Mouse (Mus musculus) neural tube, embryonic 12.5 days (tissue): ENCODE data around the gene Col16a1. TPM values are rescaled to one million over a fixed set of nuclear protein-coding genes. Genes with fewer than 3 reads are reported as not detected.

Experiments
- ATAC-seq: fragments of 200-750 bp; cut with Nextera tagmentation; 2 replicates; pipeline ENCODE4 v1.8.0; 2017; ENCODE audit warnings: low read depth, mild to moderate bottlenecking, moderate TSS enrichment, moderate library complexity; ENCODE audit not compliant: low FRiP score
- H3K27ac ChIP-seq: fragments of 300-500 bp; sonication (generic); 2 replicates; pipeline ENCODE4 v1.5.1; 2016
- H3K27me3 ChIP-seq: fragments of 300-500 bp; sonication (generic); replicated peaks from 2 replicates; pipeline ENCODE4 v1.6.1; 2016; ENCODE audit warnings: mild to moderate bottlenecking
- H3K36me3 ChIP-seq: fragments of 300-500 bp; sonication (generic); 2 replicates; pipeline ENCODE4 v1.6.1; 2016; ENCODE audit warnings: mild to moderate bottlenecking
- H3K4me1 ChIP-seq: fragments of 300-500 bp; sonication (generic); 2 replicates; pipeline ENCODE4 v1.6.1; 2016
- H3K4me2 ChIP-seq: fragments of 300-500 bp; sonication (generic); replicated peaks from 2 replicates; pipeline ENCODE4 v1.6.1; 2016; ENCODE audit warnings: mild to moderate bottlenecking
- H3K4me3 ChIP-seq: fragments of 300-500 bp; sonication (generic); 2 replicates; pipeline ENCODE4 v1.5.1; 2016
- H3K9ac ChIP-seq: fragments of 300-500 bp; sonication (generic); 2 replicates; pipeline ENCODE4 v1.6.1; 2016; ENCODE audit warnings: mild to moderate bottlenecking
- H3K9me3 ChIP-seq: fragments of 300-500 bp; sonication (generic); 2 replicates; pipeline ENCODE4 v1.6.1; 2016; ENCODE audit warnings: mild to moderate bottlenecking
- WGBS: fragments of 180-500 bp; shearing (Covaris S2); methylation state at CpG from one replicate; pipeline ENCODE4 v1.1.7; 2016; 5-methylcytosine and 5-hydroxymethylcytosine counted together
- polyA plus RNA-seq: library from polyadenylated mRNA; unstranded; fragments of >200 nt; fragmentation: Nextera tagmentation; extraction: Ambion mirVana; gene quantifications from 2 replicates; pipeline ENCODE4 v1.2.1, GENCODE M21; 2016

The Col16a1 gene
- polyA plus RNA-seq, 1 experiment from 2014 or later, result 12.7 TPM

GRCm38 (mm10) chr4:130073367-130073766 lies 25.7 kb downstream of the Col16a1 start:
- H3K9me3 ChIP-seq, result no peaks in the 10 kb centered on the region
- 85% methylated on average over 4 of the region's 4 CpGs for WGBS
- ATAC-seq, result no peak
- no peak overlapping the region for H3K4me2 ChIP-seq
- peaks cover 8% of the 10 kb centered on the region for H3K4me1 ChIP-seq
- H3K27ac ChIP-seq, result no peak overlapping the region
- no peak overlapping the region for H3K4me3 ChIP-seq
- H3K36me3 ChIP-seq, result no peaks in the 10 kb centered on the region
- peaks cover 4% of the 10 kb centered on the region; the same call in 1 of the 2 replicates for H3K27me3 ChIP-seq
- H3K9ac ChIP-seq, result no peak overlapping the region

GRCm38 (mm10) chr4:130074761-130075515 lies 27.3 kb downstream of the Col16a1 start:
- Histone ChIP-seq H3K36me3 (no peaks in the 10 kb centered on the region), H3K27ac (no peak overlapping the region), H3K9me3 (no peaks in the 10 kb centered on the region), H3K9ac (no peak overlapping the region), H3K27me3 (peaks cover 4% of the 10 kb centered on the region), H3K4me2 (no peak overlapping the region), H3K4me1 (peaks cover 8% of the 10 kb centered on the region), H3K4me3 (no peak overlapping the region)
- no peak for ATAC-seq
- WGBS, result 71% methylated on average over 17 of the region's 17 CpGs

DNA sequence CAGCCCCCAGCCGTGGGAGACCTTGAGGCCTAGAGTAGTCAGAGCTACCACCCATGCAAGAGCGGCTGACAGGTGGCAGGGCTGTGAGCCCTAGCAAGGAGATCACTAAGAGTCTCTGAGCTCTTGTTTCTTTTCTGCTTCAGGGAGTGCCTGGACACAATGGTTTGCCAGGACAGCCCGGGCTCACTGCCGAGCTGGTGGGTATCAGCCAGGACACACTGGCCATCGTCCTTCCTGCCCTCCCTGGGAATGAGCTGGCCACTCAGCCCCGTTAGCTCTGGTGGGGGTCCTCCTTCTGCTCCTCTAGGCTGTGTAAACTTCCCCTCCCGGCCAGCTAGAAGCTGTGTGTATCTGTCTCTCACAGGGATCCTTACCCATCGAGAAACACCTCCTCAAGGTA lies 29.2 kb downstream of the Col16a1 start:
- Histone ChIP-seq H3K27ac (no peak overlapping the region), H3K9me3 (no peaks in the 10 kb centered on the region), H3K36me3 (no peaks in the 10 kb centered on the region), H3K4me3 (no peak overlapping the region), H3K4me2 (no peak overlapping the region), H3K4me1 (peaks cover 8% of the 10 kb centered on the region), H3K9ac (no peak overlapping the region), H3K27me3 (peaks cover 4% of the 10 kb centered on the region)
- WGBS, result 55% methylated on average over 8 of the region's 8 CpGs
- ATAC-seq, result no peak

GRCm38 (mm10) chr4:130078816-130079485 lies 31.3 kb downstream of the Col16a1 start:
- no peak for ATAC-seq
- H3K27me3 ChIP-seq, result peaks cover 4% of the 10 kb centered on the region

GRCm38 (mm10) chr4:130079521-130079920 lies 31.9 kb downstream of the Col16a1 start:
- H3K4me1 ChIP-seq, result peaks cover 10% of the 10 kb centered on the region

More at GRCm38 (mm10) chr4:130078816-130079485, 31.3 kb downstream of the Col16a1 start:
- Histone ChIP-seq H3K27ac (no peak overlapping the region), H3K9me3 (no peaks in the 10 kb centered on the region), H3K36me3 (no peaks in the 10 kb centered on the region), H3K4me2 (no peak overlapping the region), H3K4me1 (peaks cover 10% of the 10 kb centered on the region), H3K9ac (no peak overlapping the region), H3K4me3 (no peak overlapping the region)
- WGBS, result 58% methylated on average over 17 of the region's 17 CpGs

GRCm38 (mm10) chr4:130081345-130082190 lies 33.9 kb downstream of the Col16a1 start:
- 84% methylated on average over 19 of the region's 19 CpGs for WGBS
- Histone ChIP-seq H3K27ac (no peak overlapping the region), H3K4me2 (no peak overlapping the region), H3K4me1 (peaks cover 3% of the 10 kb centered on the region; the same call in 1 of the 2 replicates), H3K36me3 (no peaks in the 10 kb centered on the region), H3K27me3 (peaks cover 4% of the 10 kb centered on the region), H3K9me3 (no peaks in the 10 kb centered on the region), H3K9ac (no peak overlapping the region), H3K4me3 (no peak overlapping the region)
- no peak for ATAC-seq

More at GRCm38 (mm10) chr4:130079521-130079920, 31.9 kb downstream of the Col16a1 start:
- H3K27ac ChIP-seq, result no peak overlapping the region
- H3K4me2 ChIP-seq, result no peak overlapping the region
- H3K9me3 ChIP-seq, result no peaks in the 10 kb centered on the region
- H3K27me3 ChIP-seq, result peaks cover 4% of the 10 kb centered on the region
- H3K9ac ChIP-seq, result no peak overlapping the region
- H3K36me3 ChIP-seq, result no peaks in the 10 kb centered on the region
- ATAC-seq, result no peak
- WGBS, result 71% methylated on average over 3 of the region's 3 CpGs
- no peak overlapping the region for H3K4me3 ChIP-seq

GRCm38 (mm10) chr4:130082211-130082610 lies 34.6 kb downstream of the Col16a1 start:
- ATAC-seq, result no peak
- no peak overlapping the region for H3K9ac ChIP-seq
- WGBS, result 55% methylated on average over 9 of the region's 9 CpGs
- H3K9me3 ChIP-seq, result no peaks in the 10 kb centered on the region
- no peak overlapping the region for H3K27ac ChIP-seq
- H3K27me3 ChIP-seq, result peaks cover 4% of the 10 kb centered on the region
- no peak overlapping the region for H3K4me3 ChIP-seq
- no peaks in the 10 kb centered on the region for H3K36me3 ChIP-seq
- H3K4me1 ChIP-seq, result 0 out of 2 replicates have a peak, but pooled peaks cover 2% of the 10 kb centered on the region
- H3K4me2 ChIP-seq, result no peak overlapping the region

DNA sequence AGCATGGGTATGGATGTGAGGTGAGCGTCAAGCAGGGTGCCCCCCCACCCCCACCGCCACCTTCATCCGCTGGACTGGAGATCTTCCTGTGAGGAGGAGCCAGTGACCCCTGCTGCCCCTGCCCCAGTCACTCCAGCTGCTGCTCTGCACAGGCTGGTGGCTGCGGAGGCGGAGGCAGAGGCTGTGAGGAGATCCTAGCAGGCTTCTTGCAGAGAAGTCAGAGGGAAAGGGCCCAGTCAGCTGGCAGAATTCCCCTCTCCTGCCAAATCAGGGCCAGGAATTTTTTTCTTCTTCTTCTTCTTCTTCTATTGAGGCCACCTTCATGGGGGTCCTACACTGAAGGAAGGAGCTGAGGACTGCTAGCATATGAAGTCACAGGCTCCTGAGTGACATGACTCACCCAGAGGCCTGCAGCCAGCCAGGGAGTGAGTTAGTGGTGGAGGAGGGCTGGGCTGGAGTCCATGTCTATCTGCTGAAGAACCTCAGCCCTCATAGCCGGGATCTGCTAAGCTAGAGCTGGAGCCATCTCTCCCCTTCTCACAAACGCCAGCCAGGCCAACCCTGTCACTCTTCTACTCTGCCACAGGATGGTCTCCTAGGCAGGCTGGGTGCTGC lies 36.8 kb downstream of the Col16a1 start:
- H3K4me3 ChIP-seq, result no peak overlapping the region
- H3K27me3 ChIP-seq, result peaks cover 11% of the 10 kb centered on the region; the same call in 1 of the 2 replicates
- H3K36me3 ChIP-seq, result no peaks in the 10 kb centered on the region
- H3K4me1 ChIP-seq, result 0 out of 2 replicates have a peak, but pooled peaks cover 2% of the 10 kb centered on the region
- 51% methylated on average over 7 of the region's 7 CpGs for WGBS
- H3K9ac ChIP-seq, result no peak overlapping the region
- no peaks in the 10 kb centered on the region for H3K9me3 ChIP-seq
- H3K4me2 ChIP-seq, result no peak overlapping the region
- ATAC-seq, result no peak
- no peak overlapping the region for H3K27ac ChIP-seq

GRCm38 (mm10) chr4:130085246-130085820 lies 37.7 kb downstream of the Col16a1 start:
- no peaks in the 10 kb centered on the region for H3K9me3 ChIP-seq
- no peak overlapping the region for H3K9ac ChIP-seq
- H3K4me3 ChIP-seq, result no peak overlapping the region
- H3K27ac ChIP-seq, result no peak overlapping the region
- no peaks in the 10 kb centered on the region for H3K36me3 ChIP-seq
- H3K4me1 ChIP-seq, result 0 out of 2 replicates have a peak, but pooled peaks cover 2% of the 10 kb centered on the region
- H3K27me3 ChIP-seq, result peaks cover 11% of the 10 kb centered on the region; the same call in 1 of the 2 replicates
- no peak for ATAC-seq
- WGBS, result 66% methylated on average over 12 of the region's 12 CpGs
- H3K4me2 ChIP-seq, result no peak overlapping the region

DNA sequence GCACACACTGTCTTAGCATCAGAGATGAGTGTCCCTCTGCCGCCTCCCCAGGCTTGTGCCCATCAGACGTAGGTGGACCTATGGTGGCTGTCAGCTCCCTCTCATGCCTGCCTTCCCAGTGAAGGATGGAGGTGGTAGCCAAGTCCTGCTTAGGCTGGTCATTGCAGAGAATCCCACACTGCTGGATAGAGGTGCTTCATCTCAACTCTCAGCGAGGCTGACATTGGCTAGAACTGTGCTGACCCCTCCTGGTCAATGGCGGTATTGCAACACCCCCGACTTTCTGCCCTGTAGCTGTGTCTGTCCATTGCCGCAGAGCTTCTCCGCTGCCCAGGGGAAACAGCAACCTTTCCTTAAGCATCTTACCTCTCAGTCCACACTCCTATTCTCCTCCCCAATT lies 39.7 kb downstream of the Col16a1 start:
- no peak overlapping the region for H3K4me2 ChIP-seq
- 0 out of 2 replicates have a peak, but pooled peaks have one; percentile 49 for ATAC-seq
- no peaks in the 10 kb centered on the region for H3K9me3 ChIP-seq
- H3K4me3 ChIP-seq, result no peak overlapping the region
- H3K27me3 ChIP-seq, result peaks cover 11% of the 10 kb centered on the region; the same call in 1 of the 2 replicates
- 12% methylated on average over 7 of the region's 7 CpGs for WGBS
- 0 out of 2 replicates have a peak, but pooled peaks cover 2% of the 10 kb centered on the region for H3K4me1 ChIP-seq
- no peak overlapping the region for H3K9ac ChIP-seq
- H3K36me3 ChIP-seq, result no peaks in the 10 kb centered on the region
- H3K27ac ChIP-seq, result no peak overlapping the region

DNA sequence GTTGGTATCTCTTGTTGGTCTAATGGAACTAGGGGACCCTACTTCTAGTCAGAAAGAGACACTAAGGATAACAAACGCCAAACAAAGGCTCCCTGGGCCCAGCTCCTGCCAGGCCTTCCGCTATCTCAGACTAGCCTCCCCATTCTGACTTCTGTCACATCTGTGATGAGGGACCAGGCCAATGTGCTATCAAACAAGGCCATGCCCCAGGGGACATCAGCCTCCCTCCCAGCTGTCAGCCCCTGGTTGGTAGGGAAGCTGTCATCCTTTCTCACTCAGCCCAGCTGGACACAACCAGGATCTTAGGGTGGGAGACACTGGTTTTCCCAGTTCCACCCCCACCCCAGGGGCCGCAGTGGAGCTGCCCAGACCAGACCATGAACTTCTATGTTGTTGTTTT lies 47.5 kb downstream of the Col16a1 start:
- 37% methylated on average over 3 of the region's 3 CpGs for WGBS
- Histone ChIP-seq H3K27me3 (peaks cover 6% of the 10 kb centered on the region; the same call in 1 of the 2 replicates), H3K4me2 (no peak overlapping the region), H3K9me3 (no peaks in the 10 kb centered on the region), H3K4me3 (no peak overlapping the region), H3K27ac (no peak overlapping the region), H3K36me3 (no peaks in the 10 kb centered on the region), H3K4me1 (peaks cover 4% of the 10 kb centered on the region; the same call in 1 of the 2 replicates), H3K9ac (no peak overlapping the region)
- ATAC-seq, result no peak
